Mouse (Mus musculus) hindbrain, postnatal 0 days (tissue): ENCODE results near the gene Gse1. TPM values are rescaled to one million over a fixed set of nuclear protein-coding genes. Genes with fewer than 3 reads are reported as not detected.

ENCODE experiments used
- ATAC-seq: fragments of 200-750 bp; cut with Nextera tagmentation; 2 replicates; pipeline ENCODE4 v1.8.0; 2017; ENCODE audit warnings: mild to moderate bottlenecking, moderate TSS enrichment, moderate library complexity
- DNase-seq: peaks from one replicate; pipeline ENCODE4 v3.0.0-alpha.2; 2015; ENCODE audit warnings: low spot score
- H3K27ac ChIP-seq: fragments of 300-500 bp; sonication (generic); 2 replicates; pipeline ENCODE4 v1.5.1; 2014; ENCODE audit warnings: mild to moderate bottlenecking
- H3K27me3 ChIP-seq: fragments of 300-500 bp; sonication (generic); 2 replicates; pipeline ENCODE4 v1.6.1; 2014; ENCODE audit warnings: low read length, mixed read lengths; ENCODE audit not compliant: insufficient read depth
- H3K36me3 ChIP-seq: fragments of 300-500 bp; sonication (generic); 2 replicates; pipeline ENCODE4 v1.6.1; 2014; ENCODE audit warnings: low read length, mixed read lengths; ENCODE audit not compliant: insufficient read depth
- H3K4me1 ChIP-seq: fragments of 300-500 bp; sonication (generic); 2 replicates; pipeline ENCODE4 v1.6.1; 2014; ENCODE audit warnings: antibody characterized with exemption, low read length, mixed read lengths; ENCODE audit not compliant: insufficient read depth
- H3K4me2 ChIP-seq: fragments of 300-500 bp; sonication (generic); 2 replicates; pipeline ENCODE4 v1.6.1; 2014; ENCODE audit warnings: low read depth, mild to moderate bottlenecking, low read length, moderate library complexity, mixed read lengths
- H3K4me3 ChIP-seq: fragments of 300-500 bp; sonication (generic); 2 replicates; pipeline ENCODE4 v1.5.1; 2014; ENCODE audit warnings: low read length
- H3K9ac ChIP-seq: fragments of 300-500 bp; sonication (generic); replicated peaks from 2 replicates; pipeline ENCODE4 v1.6.1; 2014; ENCODE audit warnings: mild to moderate bottlenecking, low read length, moderate library complexity, mixed read lengths
- H3K9me3 ChIP-seq: fragments of 300-500 bp; sonication (generic); 2 replicates; pipeline ENCODE4 v1.6.1; 2016; ENCODE audit warnings: low read length, mixed read lengths
- CTCF ChIP-seq: IDR thresholded peaks from 2 replicates; pipeline ENCODE4 v1.5.1; 2016; ENCODE audit warnings: antibody characterized with exemption, control low read depth, low read depth
- WGBS: fragments of 180-500 bp; shearing (Covaris S2); extraction: QIAGEN DNeasy Blood & Tissue Kit; methylation state at CpG from one replicate; pipeline ENCODE4 v1.1.7; 2014; 5-methylcytosine and 5-hydroxymethylcytosine counted together
- polyA plus RNA-seq: library from polyadenylated mRNA; unstranded; fragments of >200 nt; fragmentation: Nextera tagmentation; extraction: Ambion mirVana; gene quantifications from 2 replicates; pipeline ENCODE4 v1.2.1, GENCODE M21; 2015
- total RNA-seq: library from RNA; depleted of rRNA; stranded (reverse); fragments of >200 nt; gene quantifications from 2 replicates; pipeline ENCODE4 v1.2.3, GENCODE M21; 2014

Gene Gse1
- total and polyA plus RNA-seq, 2 experiments from 2014 or later, result 13.4 to 48.3 TPM

DNA sequence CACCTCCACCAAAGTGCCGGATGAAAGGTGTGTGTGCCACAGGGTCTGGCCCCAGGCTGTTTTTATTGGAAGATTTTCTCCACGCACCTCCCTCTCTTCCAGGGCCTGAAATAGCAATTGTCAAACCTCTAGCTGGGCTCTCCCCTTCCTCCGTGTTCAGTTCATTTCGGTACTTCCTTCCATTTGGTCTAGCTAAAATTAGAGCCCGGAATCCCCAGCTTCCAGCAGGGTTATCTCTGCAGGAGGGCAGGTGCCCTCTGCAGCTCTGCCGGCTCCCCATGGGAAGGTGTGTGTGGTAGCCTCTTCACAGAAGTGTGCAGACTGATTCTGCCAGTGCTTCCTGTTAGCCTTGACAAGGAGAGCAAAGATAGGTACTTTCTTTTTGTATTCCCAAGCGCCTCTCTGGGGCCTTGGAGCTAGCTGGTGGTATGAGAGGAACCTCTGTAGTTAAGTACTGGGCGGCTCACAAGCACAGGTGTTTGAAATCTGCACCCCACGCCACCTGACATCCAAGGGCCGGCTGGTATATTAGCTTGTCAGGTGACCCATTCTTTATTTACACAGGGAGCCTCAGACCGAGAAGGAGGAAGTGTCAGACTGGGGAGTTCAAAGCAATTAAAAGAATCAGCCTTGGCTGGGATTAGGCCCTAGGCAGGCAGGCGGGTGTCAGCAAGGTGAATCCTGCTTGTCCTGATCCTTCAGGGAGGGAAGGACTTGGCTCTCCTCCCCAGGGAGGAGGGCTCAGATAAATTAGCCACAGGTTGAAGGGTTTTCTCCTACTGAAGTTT is 262.3 kb downstream of the Gse1 start:
- TF ChIP-seq CTCF, result no peak
- Histone ChIP-seq H3K9me3 (no peaks in the 10 kb centered on the region), H3K27me3 (no peaks in the 10 kb centered on the region), H3K27ac (peak overlapping the region; percentile 99; the same call in 1 of the 2 replicates), H3K4me3 (peak overlapping the region; percentile 92), H3K36me3 (no peaks in the 10 kb centered on the region), H3K4me1 (peaks cover 53% of the 10 kb centered on the region), H3K9ac (peak overlapping the region; percentile 89), H3K4me2 (peak overlapping the region; percentile 97)
- WGBS, result 22% methylated on average over 12 of the region's 12 CpGs
- DNase-seq (no peak), ATAC-seq (no peak)

DNA sequence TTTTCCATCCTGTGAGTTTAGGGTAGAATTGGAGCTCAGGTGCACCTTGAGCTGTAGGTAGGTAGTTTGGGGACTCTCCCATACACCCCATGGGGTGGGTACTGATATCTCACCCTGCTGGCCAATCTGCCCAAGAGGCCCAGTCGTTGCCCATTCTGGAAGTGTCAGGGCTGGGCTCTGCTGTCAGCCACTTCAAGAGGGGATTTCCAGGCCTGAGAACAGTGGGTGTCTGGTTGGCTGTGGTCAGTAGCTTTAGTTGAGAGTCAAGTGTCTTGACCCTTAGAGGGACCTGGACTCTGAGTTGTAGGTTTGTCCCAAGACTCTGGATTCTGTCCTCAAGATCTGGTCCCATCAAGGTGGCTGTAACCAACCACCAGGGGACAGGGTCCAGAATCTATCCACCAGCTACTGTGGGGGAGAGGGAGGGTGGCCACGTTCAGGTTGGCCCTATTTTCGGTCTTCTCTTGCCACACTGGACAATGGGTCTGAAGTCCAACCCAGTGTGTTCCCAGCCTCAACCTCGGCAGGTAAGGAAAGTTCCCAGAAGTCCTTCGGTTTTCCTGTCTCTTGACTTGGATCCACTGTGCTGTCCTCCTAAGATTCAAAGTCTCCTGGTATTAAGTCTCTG is 263.0 kb downstream of the Gse1 start:
- WGBS, result 60% methylated on average over 5 of the region's 5 CpGs

DNA sequence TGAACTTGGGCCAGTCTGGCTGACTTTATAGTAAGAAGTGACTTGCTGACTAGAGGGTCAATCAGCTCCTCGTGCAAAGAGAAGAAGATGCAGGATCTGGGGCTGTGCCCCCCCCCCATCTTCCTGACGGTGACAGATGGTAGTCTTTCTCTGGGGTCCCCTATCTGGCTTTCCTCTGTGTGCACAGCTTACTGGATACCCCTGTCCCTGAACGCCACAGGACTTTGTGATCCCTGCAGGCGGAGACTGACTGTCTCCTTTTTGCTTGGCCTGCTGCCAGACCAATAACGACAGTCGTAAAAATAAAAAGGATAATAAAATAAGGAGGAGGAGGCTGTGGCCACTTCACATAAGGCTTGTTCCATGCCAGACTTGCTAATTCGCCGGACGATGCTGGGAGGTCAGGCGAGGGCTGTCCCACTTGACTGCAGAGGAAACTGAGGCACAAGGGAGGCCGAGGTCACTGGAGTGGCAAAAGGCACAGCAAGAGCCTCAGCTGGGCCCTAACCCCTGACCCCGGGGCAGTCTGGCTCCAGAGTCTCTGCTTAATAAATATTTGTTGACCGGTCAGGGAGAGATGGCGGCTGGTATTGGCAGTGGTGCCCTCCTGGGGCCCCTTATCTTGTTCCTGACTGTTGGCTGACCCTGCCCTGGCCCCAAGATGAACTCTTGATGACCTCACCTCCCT is 264.1 kb downstream of the Gse1 start:
- no peak for ATAC-seq
- Histone ChIP-seq H3K4me1 (peaks cover 53% of the 10 kb centered on the region), H3K9ac (peak overlapping the region; percentile 33), H3K27me3 (no peaks in the 10 kb centered on the region), H3K36me3 (no peaks in the 10 kb centered on the region), H3K9me3 (no peaks in the 10 kb centered on the region), H3K4me2 (peak overlapping the region; percentile 97), H3K4me3 (peak overlapping the region; percentile 23), H3K27ac (no peak overlapping the region)
- no peak for TF ChIP-seq CTCF
- 28% methylated on average over 14 of the region's 14 CpGs for WGBS
- DNase-seq, result no peak

More for the DNA sequence above, 263.0 kb downstream of the Gse1 start:
- Histone ChIP-seq H3K27me3 (no peaks in the 10 kb centered on the region), H3K9ac (peak overlapping the region; percentile 89), H3K4me3 (peak overlapping the region; percentile 92), H3K27ac (no peak overlapping the region), H3K4me2 (peak overlapping the region; percentile 97), H3K4me1 (peaks cover 51% of the 10 kb centered on the region), H3K36me3 (no peaks in the 10 kb centered on the region), H3K9me3 (no peaks in the 10 kb centered on the region)
- DNase-seq (no peak), ATAC-seq (no peak)
- peak; percentile 35; the same call in 1 of the 2 replicates for TF ChIP-seq CTCF

DNA sequence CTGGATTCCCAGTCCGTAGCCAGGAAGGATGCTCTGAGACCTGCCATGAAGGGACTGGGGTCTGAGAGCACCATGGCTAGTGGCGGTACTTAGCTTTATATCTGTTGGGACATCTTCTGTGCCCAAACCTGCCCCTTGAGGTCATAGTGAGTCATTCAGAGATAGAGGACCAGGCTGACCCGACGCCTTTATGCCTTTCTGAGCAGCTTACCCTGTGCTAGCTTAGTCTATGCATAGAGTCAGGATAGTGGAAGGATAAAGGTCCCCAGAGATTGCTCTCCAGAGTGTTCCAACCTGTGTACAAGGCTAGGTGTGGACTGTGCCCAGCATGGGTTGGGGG is 264.6 kb downstream of the Gse1 start:
- Histone ChIP-seq H3K4me3 (peak overlapping the region; percentile 23; the same call in 1 of the 2 replicates), H3K4me1 (peaks cover 58% of the 10 kb centered on the region), H3K9me3 (no peaks in the 10 kb centered on the region), H3K4me2 (peak overlapping the region; percentile 97), H3K27me3 (no peaks in the 10 kb centered on the region), H3K36me3 (no peaks in the 10 kb centered on the region), H3K27ac (no peak overlapping the region), H3K9ac (peak overlapping the region; percentile 33)
- no peak for ATAC-seq
- DNase-seq, result no peak
- no peak for TF ChIP-seq CTCF
- 63% methylated on average over 4 of the region's 4 CpGs for WGBS

DNA sequence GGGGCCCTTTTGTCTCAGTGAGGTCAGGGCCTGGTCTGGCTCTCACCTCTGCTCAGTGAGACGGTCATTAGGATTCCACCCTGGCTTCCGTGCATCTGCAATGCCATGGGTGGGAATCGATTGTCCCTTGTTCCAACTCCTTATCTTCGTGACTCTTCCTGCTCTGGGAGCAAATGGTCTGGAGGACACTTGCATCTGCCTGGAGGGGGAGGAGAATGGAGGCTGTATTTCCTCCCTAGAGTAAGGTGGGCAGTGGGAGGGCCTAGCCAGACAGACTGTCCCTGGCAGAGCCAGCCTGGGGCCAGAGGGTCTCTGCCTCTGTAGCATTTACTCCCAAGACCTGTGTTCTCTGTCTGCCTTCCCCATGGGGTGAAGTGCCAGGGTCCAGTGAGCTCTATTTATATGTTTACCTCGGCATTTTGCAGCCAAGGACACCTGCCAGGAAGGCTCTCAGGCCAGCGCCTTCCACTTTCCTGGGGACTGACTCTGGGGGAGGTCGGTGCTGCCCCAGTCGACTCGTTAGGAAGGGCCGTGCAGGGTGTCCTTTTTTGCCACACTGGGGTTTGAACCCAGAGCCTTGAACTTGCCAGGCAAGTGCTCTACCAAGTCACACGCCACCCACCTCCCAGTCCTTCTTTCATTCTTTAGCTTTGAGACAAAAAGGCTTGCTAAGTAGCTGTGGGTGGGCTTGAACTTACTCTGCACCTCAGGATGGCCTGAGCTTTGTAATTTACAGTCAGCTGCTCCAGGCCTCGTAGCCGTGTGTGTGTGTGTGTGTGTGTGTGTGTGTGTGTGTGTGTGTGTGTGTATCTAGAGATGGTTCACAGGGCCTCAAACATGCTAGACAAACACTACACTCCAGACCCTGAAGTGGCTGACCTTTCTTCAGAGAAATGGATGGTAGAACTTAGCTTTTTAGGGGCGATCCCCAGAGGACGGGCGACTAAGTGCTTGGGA is 265.5 kb downstream of the Gse1 start:
- no peaks in the 10 kb centered on the region for H3K9me3 ChIP-seq
- H3K4me1 ChIP-seq, result peaks cover 67% of the 10 kb centered on the region
- DNase-seq (no peak), ATAC-seq (no peak)
- peak overlapping the region; percentile 97 for H3K4me2 ChIP-seq
- H3K27ac ChIP-seq, result no peak overlapping the region
- WGBS, result 57% methylated on average over 16 of the region's 16 CpGs
- no peak overlapping the region for H3K9ac ChIP-seq
- no peaks in the 10 kb centered on the region for H3K36me3 ChIP-seq
- TF ChIP-seq CTCF, result no peak
- H3K27me3 ChIP-seq, result no peaks in the 10 kb centered on the region
- H3K4me3 ChIP-seq, result 0 out of 2 replicates have a peak overlapping the region, but pooled peaks have one; percentile 0

DNA sequence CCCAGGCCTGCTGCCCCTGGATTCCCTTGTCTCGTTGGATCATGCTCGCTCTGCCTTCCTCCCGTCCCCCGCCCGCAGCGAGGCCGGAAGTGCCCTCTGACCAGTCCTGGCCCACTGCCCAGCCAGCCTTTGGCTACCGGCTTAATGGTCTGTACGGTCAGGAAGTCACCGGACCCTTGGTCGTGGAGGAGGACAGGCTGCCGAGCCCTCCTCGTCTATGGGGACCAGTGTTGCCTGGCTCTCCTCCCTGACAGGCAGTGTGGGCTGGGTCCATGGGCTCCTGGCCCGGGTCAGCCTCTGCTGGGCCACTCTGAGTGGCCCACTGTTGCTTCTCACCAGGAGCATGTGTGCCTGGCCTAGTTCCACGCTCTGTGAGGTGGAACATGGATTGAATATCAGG is 266.6 kb downstream of the Gse1 start:
- peak overlapping the region; percentile 52 for H3K27ac ChIP-seq
- no peak overlapping the region; the same call in 1 of the 2 replicates for H3K9ac ChIP-seq
- H3K4me3 ChIP-seq, result 0 out of 2 replicates have a peak overlapping the region, but pooled peaks have one; percentile 1

More for the DNA sequence above, 266.6 kb downstream of the Gse1 start:
- Histone ChIP-seq H3K36me3 (no peaks in the 10 kb centered on the region), H3K27me3 (no peaks in the 10 kb centered on the region), H3K4me2 (peak overlapping the region; percentile 47), H3K9me3 (no peaks in the 10 kb centered on the region), H3K4me1 (peaks cover 71% of the 10 kb centered on the region)
- TF ChIP-seq CTCF, result no peak
- peak; percentile 59 for ATAC-seq
- DNase-seq, result peak; percentile 73
- WGBS, result 27% methylated on average over 15 of the region's 15 CpGs
